In the genomic region with DNA sequence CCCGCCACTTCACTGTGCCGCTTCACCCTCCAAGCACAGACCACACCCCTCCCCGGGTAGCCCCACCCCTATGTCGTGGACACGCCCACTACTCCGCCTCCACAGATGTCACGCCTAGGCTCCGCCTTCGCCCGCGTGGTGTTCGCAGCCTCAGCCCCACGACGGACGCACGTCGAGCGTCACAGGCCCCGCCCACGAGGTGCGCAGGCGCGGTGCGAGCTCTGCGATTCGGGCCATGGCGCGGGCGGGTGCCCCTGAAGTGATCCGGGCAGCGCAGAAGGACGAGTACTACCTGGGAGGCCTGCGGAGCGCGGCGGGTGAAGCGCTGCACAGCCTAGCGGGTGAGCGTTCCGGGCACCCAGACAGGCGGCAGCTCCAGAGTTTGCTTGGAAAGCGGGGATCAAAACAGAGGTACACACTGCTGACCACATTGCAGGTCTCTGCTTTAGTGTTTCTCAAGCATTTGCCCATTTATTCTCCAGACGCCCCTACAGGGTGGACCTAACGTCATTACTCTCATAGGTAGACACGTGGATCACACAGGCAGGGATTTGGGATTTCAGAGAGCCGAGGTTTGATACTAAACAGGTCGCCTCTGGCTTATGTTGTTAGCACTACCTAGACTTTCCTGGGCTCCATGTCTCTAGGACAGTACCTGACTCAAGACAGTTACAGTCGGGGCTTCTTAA, we compare ENCODE assay signal across 8 mouse cellular contexts. TPM values are rescaled to one million over a fixed set of nuclear protein-coding genes. Genes with fewer than 3 reads are reported as not detected.
DNase-seq lines count a peak whose midpoint lies in the region; ATAC-seq lines count a peak whose summit lies in the region.

A gene (plus strand): TSS at position 183 of the 689 bp plus-strand sequence.

- no peaks in the 10 kb centered on the region for H3K9me3 ChIP-seq in hindbrain, embryonic 12.5 days (replicated peaks)

- H3K9ac ChIP-seq in hindbrain, embryonic 12.5 days: peak within 1 kb of the TSS; percentile 76

- H3K27ac ChIP-seq in hindbrain, embryonic 12.5 days: peak within 1 kb of the TSS; percentile 79

- peaks cover 41% of the 10 kb centered on the region for H3K36me3 ChIP-seq in hindbrain, embryonic 12.5 days

- peak; percentile 98 for DNase-seq in NIH3T3 (ENCODE audit: low read depth)
- DNase-seq in cerebellum, postnatal 10 days: peak; percentile 98 to 99
- peak; percentile 93 to 96 for DNase-seq in frontal cortex, postnatal 10 days (ENCODE audit: low spot score in 2 of 2)
- DNase-seq in layer of hippocampus, postnatal 14 days (ENCODE audit: low spot score in 2 of 2): peak; percentile 92 to 97
- peak; percentile 97 for DNase-seq in lung, postnatal 14 days
- peak; percentile 94 for DNase-seq in retina, adult 2 months (ENCODE audit: low read depth, low spot score)
- peak; percentile 98 for DNase-seq in thymus, postnatal 36 days

- WGBS in hindbrain, embryonic 12.5 days: 1% methylated on average over 48 of the region's 48 CpGs

- H3K4me2 ChIP-seq in hindbrain, embryonic 12.5 days (replicated peaks): peak within 1 kb of the TSS; percentile 76

- peak; percentile 90 for ATAC-seq in hindbrain, embryonic 12.5 days (ENCODE audit: low FRiP score)

- H3K4me1 ChIP-seq in hindbrain, embryonic 12.5 days: peaks cover 15% of the 10 kb centered on the region

- peak within 1 kb of the TSS; percentile 47 for H3K4me3 ChIP-seq in hindbrain, embryonic 12.5 days

- 0 out of 2 replicates have a peak, but pooled peaks cover 2% of the 10 kb centered on the region for H3K27me3 ChIP-seq in hindbrain, embryonic 12.5 days

RNA-seq across cellular contexts. Expression of the gene that starts here (rescaled TPM):
- polyA plus RNA-seq in hindbrain, embryonic 12.5 days (2016; fragmentation: Nextera tagmentation; extraction: Ambion mirVana): 18.0 and 18.4 TPM in 2 replicates
- total RNA-seq in layer of hippocampus, postnatal 14 days (2021): 10 to 100 TPM; 22.1 to 26.3 TPM

Comparison
In these comparisons a context has a peak if more than half of its experiments do, and no peak if none do; other contexts are left out.
1. Peak in every context shown above with its lines: DNase-seq, ATAC-seq, H3K4me3 ChIP-seq and H3K27ac ChIP-seq.